Mouse (Mus musculus): Measurements from ENCODE around the gene Hoxc11. TPM values are rescaled to one million over a fixed set of nuclear protein-coding genes. Genes with fewer than 3 reads are reported as not detected.

Gene Hoxc11
- total RNA-seq, 2 experiments from 2014 or later, result not detected

DNA sequence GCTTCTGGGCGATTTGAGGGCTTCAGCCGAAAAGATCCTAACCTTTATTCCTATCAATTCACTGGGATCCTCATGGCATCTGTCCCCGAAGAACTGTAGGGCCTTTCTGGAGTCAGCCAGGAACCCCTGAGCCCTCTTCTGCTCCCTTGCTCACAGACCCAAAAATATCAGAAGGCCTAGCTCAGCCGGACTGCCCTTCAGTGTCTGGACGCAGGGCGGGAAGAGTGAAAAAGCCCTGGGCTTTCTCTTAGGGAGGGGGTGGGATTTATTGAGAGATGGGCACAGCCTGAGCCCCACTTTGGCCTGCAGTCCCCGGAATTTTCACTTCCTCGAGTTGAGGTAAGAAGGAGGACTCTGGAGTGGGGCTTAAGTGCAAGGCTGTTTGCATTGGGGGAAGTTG is 9.0 kb downstream of the Hoxc11 start:
- ATAC-seq (replicated peaks; ENCODE audit: low FRiP score, poor library complexity, severe bottlenecking), result no peak

DNA sequence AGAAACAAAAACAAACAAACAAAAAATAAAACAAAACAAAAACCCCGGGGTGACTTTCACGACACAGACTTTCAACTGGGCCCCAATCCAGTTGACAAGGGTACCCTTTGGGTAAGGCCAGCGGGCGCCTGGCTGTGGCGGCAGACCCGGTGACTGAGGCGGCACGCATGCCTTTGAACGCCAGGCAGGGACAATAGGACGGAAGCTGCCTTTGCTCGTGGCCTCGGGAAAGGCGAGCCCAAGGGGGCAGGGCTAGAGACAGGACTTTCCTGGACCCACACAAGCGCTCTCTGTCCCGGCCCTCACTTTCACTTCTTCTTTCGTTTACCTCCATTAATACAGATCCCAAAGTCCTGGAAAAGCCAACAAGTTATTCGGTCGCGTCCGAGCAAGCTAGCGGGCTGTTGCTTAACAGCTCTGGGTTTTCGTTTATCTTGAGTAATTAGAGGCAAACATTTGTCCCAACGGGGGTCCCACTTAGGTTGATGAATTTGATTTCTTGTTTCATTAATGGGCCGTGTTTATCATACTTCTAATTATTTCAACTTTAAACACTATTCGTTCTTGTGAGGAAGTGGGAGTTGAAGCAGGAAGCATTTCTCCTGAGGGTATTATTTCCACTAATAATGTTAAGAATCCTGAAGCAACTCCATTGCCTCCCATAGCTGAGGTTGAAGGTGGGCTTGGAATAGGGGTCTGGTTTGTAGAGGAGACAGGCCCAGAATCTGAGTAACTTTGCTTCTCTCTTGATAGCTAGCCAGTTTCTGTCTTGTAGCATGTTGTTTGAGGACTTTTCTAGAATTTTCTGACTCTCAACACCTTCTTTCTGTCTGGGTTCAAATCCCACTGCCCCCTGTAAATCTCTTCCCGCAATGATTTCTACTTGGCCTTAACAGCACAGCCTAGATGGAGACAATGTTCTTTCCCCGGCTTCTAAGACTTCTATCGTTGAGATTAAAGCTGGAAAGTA is 9.7 kb downstream of the Hoxc11 start:
- no peak for ATAC-seq (replicated peaks; ENCODE audit: low FRiP score, poor library complexity, severe bottlenecking)

DNA sequence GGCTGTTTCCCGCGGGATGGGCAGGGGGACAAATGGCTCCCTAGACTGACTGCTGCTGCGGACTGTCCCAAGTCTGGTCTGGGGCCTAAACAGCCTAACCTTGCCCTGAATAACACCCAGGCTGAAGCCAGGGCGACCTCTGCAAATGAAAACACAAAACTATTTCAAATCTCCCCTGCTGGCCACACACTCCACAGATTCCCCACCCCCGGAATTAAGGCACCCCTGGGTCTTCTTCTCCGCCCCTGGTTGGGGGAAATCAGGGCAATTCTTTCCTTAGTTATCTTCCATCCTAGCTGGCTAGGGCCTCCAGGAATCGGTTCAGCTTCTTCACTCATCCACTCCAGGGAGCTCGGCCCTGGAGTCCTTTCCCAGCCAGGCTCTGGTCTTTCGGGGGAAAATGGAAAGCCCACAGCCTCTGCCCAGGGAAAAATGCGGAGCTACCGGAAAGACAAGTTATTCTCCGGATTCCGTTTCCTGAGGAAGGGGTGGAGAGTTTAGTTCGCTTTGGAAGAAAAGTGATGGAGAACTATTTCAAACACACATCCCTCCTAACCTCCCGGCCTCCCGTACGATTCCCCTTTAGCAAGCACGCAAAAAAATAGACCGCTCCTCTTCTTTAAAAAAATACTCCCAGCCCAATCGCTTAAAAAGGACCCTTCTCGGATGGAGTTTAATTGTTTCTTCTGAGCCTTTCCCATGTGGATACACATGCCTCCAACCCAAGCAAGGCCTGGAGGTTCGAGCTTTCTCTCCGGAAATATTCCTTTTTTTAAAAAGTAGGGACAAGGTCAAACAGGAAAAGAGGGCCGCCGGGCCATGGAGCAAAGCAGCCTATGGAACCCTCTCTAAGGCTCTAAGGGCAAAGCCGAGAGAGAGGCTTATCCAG is 11.0 kb downstream of the Hoxc11 start:
- no peak for ATAC-seq (replicated peaks; ENCODE audit: low FRiP score, poor library complexity, severe bottlenecking)

DNA sequence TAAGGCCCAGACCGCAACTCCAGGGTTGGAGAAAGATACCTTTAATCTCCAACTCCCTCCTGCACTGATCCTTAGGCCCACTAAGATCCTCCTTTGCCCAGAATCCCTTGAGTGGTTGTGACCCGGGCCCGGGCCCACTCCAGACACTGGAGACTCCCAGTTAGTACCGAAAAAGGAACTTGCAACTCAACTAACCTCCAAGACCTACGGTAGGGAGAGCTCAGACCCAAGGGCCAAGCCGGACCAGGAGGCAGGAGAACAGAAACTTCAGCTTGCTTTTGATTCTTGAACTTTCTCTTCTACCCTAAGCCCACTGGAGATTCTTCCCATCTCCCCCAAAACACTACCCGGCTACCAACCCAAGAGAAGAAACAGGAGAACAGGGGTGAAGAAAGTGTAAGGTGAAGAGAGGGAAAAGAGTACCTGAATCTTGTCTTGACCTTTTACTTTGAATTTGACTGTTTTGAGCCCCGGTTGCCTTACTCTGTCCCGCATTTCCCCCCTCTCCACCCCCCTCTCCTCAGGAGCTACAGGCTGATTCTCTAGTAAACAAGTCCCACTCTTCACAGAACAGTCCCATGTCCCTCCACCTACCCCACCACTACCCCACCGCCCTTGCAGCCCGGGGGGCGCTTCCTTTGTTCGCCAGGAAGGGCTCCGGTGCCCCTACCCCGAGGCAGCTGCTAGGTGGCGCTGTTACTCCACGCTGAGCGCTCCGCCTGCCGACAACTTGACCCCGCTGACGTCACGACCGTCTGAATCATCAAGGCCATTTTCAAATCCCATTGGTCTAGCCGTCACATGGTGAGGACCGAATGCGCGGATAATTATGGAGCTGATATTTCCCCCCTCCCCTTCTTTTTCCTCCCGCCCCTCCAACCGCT is 11.9 kb downstream of the Hoxc11 start:
- no peak for ATAC-seq (replicated peaks; ENCODE audit: low FRiP score, poor library complexity, severe bottlenecking)

DNA sequence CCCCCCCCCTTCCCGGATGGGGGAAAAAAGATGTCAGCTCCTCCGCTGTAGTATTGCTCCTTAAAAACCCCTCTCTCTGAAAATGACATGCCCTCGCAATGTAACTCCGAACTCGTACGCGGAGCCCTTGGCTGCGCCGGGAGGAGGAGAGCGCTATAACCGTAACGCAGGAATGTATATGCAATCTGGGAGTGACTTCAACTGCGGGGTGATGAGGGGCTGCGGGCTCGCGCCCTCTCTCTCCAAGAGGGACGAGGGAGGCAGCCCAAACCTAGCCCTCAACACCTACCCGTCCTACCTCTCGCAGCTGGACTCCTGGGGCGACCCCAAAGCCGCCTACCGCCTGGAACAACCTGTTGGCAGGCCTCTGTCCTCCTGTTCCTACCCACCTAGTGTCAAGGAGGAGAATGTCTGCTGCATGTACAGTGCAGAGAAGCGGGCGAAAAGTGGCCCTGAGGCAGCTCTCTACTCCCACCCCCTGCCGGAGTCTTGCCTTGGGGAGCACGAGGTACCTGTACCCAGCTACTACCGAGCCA is 12.6 kb downstream of the Hoxc11 start, which contains the start of gene Hoxc10:
Gene Hoxc10, plus strand, starts transcription at position 21 of the 536 bp plus-strand sequence.
- no peak; the same call in 1 of the 2 replicates for ATAC-seq (replicated peaks; ENCODE audit: low FRiP score, poor library complexity, severe bottlenecking)

DNA sequence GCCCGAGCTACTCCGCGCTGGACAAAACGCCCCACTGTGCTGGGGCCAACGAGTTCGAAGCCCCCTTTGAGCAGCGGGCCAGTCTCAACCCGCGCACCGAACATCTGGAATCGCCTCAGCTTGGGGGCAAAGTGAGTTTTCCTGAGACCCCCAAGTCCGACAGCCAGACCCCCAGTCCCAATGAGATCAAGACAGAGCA is 13.0 kb downstream of the Hoxc11 start, which contains the start of gene Hoxc5:
Gene Hoxc5, plus strand, starts transcription at position 132 of the 199 bp plus-strand sequence.
- ATAC-seq (replicated peaks; ENCODE audit: low FRiP score, poor library complexity, severe bottlenecking), result no peak

DNA sequence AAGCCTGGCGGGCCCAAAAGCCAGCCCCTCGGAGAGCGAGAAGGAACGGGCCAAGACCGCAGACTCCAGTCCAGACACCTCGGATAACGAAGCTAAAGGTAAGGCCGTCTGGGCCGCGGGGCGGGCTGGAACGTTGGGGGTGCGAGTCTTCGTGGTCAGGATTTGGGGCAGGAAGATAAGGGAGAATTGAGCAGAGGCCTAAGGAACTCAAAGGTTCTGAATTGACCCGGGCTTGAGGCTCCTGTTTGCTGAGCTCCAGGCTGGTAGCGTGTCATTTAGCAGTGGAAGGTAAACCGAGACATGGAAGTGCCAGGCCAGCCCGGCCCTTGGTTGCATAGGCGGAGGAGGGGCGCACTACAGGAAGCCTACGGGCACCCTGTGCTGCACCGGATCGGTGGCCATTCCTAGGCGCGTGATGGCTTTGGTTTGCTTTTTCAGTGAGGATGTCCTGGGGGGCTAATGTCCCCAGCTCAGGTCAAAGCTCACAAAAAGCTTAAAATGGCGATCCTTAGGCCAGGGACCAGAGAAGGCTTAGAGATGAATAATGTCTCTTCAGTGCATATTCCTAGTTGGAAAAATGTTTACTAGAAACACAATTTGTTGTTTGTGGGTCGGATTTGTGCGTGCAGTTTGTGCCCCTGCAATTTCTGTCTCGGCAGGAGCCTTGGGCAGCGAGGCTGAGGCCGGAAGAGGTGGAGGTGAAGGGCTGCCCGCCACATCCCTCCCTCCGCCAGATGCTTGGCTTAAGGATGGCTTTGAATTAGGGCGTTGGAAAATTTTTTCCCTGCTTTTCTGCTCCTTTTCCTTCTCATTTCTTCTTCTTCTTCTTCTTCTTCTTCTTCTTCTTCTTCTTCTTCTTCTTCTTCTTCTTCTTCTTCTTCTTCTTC is 13.5 kb downstream of the Hoxc11 start:
- ATAC-seq (replicated peaks; ENCODE audit: low FRiP score, poor library complexity, severe bottlenecking), result no peak

DNA sequence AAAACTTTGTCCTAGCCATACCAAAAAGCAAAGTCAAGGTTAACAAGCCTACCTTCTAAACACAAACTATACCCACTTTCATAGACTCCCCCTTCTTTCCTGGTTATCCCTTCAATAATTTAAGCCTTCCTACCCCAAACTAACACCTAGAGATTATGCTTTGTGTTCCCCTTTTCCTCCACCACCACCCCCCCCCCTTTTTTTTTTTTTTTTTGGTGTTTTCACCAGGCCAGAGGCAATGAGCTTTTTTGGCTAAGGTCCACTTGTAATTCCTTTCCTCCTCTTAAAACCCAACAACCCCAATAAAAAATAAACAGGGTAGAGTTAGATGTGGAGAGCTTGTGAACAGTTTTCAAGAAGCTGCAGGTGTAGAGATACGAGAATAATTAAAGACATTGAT is 15.1 kb downstream of the Hoxc11 start:
- ATAC-seq (replicated peaks; ENCODE audit: low FRiP score, poor library complexity, severe bottlenecking), result no peak

DNA sequence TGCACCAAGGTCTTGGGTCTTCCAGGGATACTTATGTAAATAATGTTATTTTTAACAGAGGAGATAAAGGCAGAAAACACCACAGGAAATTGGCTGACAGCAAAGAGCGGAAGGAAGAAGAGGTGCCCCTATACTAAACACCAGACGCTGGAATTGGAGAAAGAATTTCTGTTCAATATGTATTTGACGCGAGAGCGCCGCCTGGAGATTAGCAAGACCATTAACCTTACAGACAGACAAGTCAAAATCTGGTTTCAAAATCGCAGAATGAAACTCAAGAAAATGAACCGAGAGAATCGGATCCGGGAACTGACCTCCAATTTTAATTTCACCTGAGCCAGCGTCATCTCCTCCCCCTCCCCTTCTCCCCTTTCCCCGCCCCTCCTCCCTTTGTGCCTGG is 16.5 kb downstream of the Hoxc11 start:
- no peak for ATAC-seq (replicated peaks; ENCODE audit: low FRiP score, poor library complexity, severe bottlenecking)

DNA sequence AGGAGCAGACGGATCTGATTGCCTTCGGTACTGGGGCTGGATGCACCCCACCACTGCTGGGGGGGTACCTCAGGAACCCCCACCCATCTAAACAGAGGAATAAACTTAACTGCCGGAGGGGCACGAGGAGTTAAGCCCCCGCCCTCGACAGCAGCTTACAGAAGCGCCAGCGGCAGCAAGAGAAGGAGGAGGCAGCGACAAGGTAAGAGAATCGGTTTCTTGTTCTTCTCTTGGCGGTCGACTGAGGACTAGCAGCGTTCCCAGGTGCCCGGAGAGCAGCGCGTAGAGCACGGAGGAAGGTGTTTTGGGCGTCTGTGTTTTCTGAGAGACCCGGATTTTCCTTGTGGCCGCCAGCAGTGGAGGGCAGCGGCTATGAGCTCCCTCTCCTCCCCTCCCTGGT is 18.0 kb downstream of the Hoxc11 start:
- no peak for ATAC-seq (replicated peaks; ENCODE audit: low FRiP score, poor library complexity, severe bottlenecking)

DNA sequence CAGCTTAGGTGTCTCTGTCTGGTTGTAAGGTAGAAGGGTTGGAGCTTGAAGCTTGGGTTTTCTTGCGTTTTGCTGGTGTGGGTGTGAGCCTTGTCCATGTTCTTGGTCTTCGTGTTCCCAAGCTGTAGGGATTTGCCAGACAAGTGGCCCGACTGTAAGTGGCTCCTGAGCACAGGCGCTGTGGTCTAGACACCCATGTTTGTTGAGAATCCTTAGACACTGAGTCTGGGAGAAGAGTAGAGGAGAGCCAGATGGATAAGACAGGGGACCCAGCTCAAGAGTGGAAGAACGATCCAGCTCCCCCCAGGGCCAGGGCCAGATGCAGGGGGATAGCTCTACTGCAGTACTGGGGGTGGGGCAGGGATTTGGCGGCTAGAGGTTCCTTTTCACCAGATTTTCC is 18.5 kb downstream of the Hoxc11 start:
- ATAC-seq (replicated peaks; ENCODE audit: low FRiP score, poor library complexity, severe bottlenecking), result no peak

DNA sequence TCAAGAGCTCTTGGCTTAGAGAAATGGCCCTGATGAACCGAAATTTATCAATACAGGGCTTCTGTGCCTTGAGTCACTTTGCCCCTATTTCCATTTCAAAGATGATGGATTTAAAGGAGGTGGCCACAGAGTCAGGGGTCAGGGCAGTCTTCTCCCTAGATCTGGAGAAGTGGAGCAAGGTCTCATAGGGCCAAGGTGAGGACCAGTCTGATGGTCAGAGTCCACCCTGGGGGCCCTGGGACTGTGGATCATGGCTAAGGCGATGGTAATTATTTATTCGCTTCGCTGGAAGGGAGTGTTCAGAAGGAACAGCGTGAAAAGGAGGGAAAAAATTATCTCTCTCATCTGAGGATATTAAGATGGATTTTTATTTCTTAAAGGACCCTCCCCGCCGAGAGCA is 20.8 kb downstream of the Hoxc11 start:
- no peak for ATAC-seq (replicated peaks; ENCODE audit: low FRiP score, poor library complexity, severe bottlenecking)

DNA sequence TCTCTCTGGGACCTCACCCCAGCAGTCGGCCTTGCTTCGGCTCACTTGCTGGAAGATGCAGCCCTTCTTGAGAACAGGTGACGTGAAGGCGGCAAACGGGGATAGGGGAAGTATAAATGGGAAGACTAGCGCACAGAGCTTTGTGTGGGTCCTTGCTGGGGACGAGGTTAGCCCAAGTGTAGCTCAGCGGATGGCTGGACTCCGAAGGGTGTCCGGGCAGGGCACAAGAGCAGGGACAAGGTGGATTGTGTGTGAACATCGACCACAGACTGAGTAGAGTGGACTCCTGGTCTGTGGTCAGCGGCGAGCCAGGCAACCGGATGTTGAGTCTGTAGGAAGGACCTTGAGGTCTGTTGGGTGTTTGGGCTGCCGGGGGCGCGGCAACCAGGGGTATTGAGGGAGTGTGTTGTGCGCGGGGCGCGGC is 21.5 kb downstream of the Hoxc11 start:
- no peak for ATAC-seq (replicated peaks; ENCODE audit: low FRiP score, poor library complexity, severe bottlenecking)

DNA sequence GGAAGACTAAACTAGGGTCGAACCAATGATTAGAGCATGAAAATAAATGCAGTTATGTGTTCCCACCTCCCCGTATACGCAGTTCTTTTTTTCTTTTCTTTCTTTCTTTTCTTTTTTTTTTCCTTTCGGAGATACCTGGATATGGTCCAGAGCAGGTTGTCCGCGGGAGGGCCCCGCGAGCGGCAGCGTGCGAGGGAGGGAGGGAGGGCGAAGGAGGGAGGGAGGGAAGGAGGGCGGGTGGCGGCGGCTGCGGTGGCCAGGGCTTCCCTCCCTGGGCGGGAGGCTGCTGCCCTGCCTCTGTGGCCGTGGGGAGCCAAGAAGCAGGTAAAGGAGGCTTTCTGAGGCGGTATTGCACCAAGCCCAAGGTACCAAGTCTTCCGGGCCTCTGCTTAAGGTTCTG is 21.9 kb downstream of the Hoxc11 start, which contains the start of gene Hoxc9:
Gene Hoxc9, plus strand, starts transcription at position 269 of the 400 bp plus-strand sequence.
- no peak for ATAC-seq (replicated peaks; ENCODE audit: low FRiP score, poor library complexity, severe bottlenecking)

DNA sequence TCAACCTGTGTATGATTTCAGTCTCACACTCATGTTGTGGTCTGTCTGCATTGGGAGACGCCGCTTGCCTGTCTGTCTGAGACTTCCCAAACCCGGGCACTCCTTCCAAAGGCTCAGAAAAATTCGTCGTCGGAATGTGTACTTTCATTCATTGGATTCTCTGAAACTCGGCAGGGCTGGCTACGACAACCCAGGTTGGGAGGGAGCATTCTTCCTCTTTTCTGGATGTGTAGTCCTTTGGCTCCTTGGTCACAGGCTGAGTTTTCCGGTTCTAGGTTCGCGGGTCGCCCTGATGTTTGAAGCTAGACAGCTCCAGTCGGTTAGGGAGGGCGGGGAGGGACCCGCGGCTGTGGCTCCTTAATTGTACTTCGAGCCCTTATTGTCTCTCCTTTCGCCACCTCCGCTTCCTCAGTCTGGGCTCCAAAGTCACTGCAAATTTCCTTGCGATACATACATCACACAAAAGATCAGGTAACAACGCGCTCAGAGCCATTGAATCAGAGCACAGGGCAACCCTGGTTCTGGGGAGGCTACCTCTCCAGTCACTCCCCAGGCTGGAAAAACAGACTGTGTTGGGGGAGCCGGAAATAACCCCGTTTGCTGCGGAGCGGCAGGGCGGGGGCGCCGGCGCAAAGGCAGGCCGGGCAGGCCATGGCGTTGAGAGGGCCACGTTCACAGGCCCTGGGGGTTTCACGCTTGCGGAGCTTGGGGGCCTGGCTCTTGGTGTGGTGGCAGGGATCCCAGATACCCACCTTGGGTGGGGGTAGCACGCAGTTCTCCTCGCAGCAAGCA is 22.6 kb downstream of the Hoxc11 start:
- no peak for ATAC-seq (replicated peaks; ENCODE audit: low FRiP score, poor library complexity, severe bottlenecking)

DNA sequence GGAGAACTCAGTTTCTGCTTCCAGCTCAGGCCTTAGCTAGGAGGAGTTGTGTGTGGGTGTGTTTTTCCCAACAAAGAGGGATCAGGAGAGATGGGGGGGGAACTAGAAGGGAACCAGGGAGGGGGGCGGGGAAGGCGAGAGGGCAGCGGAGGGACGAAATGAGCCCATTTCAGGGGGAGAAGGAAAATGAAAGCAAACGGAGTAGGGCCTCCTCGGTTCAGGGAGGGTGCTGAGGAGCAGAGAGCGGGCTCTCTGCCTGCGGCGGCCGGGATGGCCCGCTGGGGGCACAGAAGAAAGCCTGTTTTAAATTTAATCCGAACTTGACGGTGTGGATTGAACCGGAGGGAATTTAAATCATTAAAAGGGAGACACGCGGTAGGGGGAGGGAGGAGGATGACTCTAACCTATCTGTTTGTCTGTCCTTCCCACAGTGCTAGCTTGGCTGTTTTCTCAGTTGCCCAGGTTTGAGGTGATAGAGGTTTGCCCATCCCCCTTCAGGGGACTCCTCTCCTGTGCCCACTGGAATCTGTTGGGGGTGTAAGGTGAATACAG is 23.3 kb downstream of the Hoxc11 start:
- no peak for ATAC-seq (replicated peaks; ENCODE audit: low FRiP score, poor library complexity, severe bottlenecking)

Data from erythroid progenitor cell, adult 5-6 weeks (primary cell).